ENCODE assay signal across 26 mouse cellular contexts in the genomic region with DNA sequence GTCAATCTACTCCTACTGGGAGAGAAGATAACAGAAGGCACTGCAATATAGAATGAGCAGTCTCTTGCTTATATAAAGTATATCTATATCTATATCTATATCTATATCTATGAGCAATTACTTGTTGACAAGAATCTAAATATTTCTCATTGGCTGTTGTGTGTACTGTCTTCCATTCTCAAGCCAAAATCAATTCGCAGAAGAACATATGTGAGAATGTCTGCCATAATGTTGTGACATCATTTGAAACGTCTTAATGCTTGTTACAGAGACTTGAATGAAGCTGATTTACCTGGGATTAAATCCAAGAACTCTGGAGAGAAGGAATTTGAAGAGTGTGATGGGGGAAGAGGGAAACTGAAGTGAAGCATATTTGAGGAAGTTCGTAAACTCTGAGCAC.
"Had no signal": no experiment of that assay in that cellular context is flagged by ENCODE, and none has a peak within 500 bp of the region (broad histone marks: within the 10 kb centered on the region; RNA-seq: fewer than 3 reads in every experiment).

No protein-coding gene starts in this region.

- H3K4me3 ChIP-seq: gastrocnemius, adult 2 months; heart, embryonic 10.5 days; heart, embryonic 12.5 days; hindbrain, embryonic 10.5 days; hindbrain, embryonic 12.5 days; intestine, embryonic 15.5 days; limb, embryonic 13.5 days; limb, embryonic 15.5 days; liver, embryonic 12.5 days had no signal

- H3K9me3 ChIP-seq: heart, embryonic 10.5 days; heart, embryonic 12.5 days; hindbrain, embryonic 10.5 days; hindbrain, embryonic 12.5 days; intestine, embryonic 15.5 days; limb, embryonic 13.5 days; limb, embryonic 15.5 days; liver, embryonic 12.5 days had no signal

- H3K9ac ChIP-seq: heart, embryonic 12.5 days; hindbrain, embryonic 12.5 days; hindbrain, embryonic 14.5 days; intestine, embryonic 15.5 days; limb, embryonic 13.5 days; limb, embryonic 15.5 days; liver, embryonic 12.5 days; liver, embryonic 14.5 days had no signal

- H3K4me2 ChIP-seq: heart, embryonic 12.5 days; hindbrain, embryonic 12.5 days; hindbrain, embryonic 14.5 days; intestine, embryonic 15.5 days; limb, embryonic 13.5 days; limb, embryonic 15.5 days; liver, embryonic 12.5 days had no signal

- DNase-seq: gastrocnemius, adult 2 months; gastrocnemius, postnatal 10 days; gastrocnemius, postnatal 25 days; heart, adult 18-20 months; heart, postnatal 10 days; heart, postnatal 4 days; kidney, adult 18-20 months; kidney, adult 8-10 months; kidney, postnatal 10 days; kidney, postnatal 25 days; layer of hippocampus, adult 9-11 months; layer of hippocampus, postnatal 36 days; left cerebral cortex, postnatal 4 days had no signal

- H3K4me1 ChIP-seq: heart, embryonic 10.5 days; heart, embryonic 12.5 days; hindbrain, embryonic 10.5 days; hindbrain, embryonic 12.5 days; intestine, embryonic 15.5 days; limb, embryonic 13.5 days; limb, embryonic 15.5 days; liver, embryonic 12.5 days had no signal

- ATAC-seq: hindbrain, embryonic 16.5 days; inflammation-experienced regulatory T-cells, adult 6 months; intestine, embryonic 15.5 days; intestine, postnatal 0 days; liver, embryonic 12.5 days had no signal

- H3K36me3 ChIP-seq: heart, embryonic 10.5 days; heart, embryonic 12.5 days; hindbrain, embryonic 10.5 days; hindbrain, embryonic 12.5 days; intestine, embryonic 15.5 days; limb, embryonic 13.5 days; limb, embryonic 15.5 days; liver, embryonic 12.5 days had no signal

- H3K27ac ChIP-seq: gastrocnemius, adult 2 months; heart, embryonic 10.5 days; hindbrain, embryonic 10.5 days; hindbrain, embryonic 12.5 days; hindbrain, embryonic 14.5 days; intestine, embryonic 15.5 days; limb, embryonic 13.5 days; limb, embryonic 15.5 days; liver, embryonic 12.5 days; liver, embryonic 14.5 days had no signal

- H3K27me3 ChIP-seq: heart, embryonic 12.5 days; hindbrain, embryonic 12.5 days; intestine, embryonic 15.5 days; limb, embryonic 13.5 days; limb, embryonic 15.5 days; liver, embryonic 12.5 days had no signal
